Mouse (Mus musculus) gastrocnemius, adult 8-10 months (tissue): ENCODE results near the gene Negr1. TPM values are rescaled to one million over a fixed set of nuclear protein-coding genes. Genes with fewer than 3 reads are reported as not detected.

Experiments used
- DNase-seq, 2 experiments: peaks; one replicate each; pipeline ENCODE4 v3.0.0; 2022; ENCODE audit warnings: low spot score in 2 of 2
- total RNA-seq, 4 experiments: library from RNA; stranded (reverse); gene quantifications; 2 replicates each; pipeline ENCODE4 v1.2.4; 2022

The Negr1 gene
- total RNA-seq, 4 experiments from 2014 or later, result 0.22 to 1.2 (median 0.47) TPM

GRCm38 (mm10) chr3:156796061-156796691 is 234.6 kb downstream of the Negr1 start:
- DNase-seq, result no peak

- DNase-seq, result no peak
Measured at GRCm38 (mm10) chr3:156799228-156799627, 237.6 kb downstream of the Negr1 start.

GRCm38 (mm10) chr3:156809836-156810235 is 248.2 kb downstream of the Negr1 start:
- no peak for DNase-seq

- DNase-seq, result no peak
Measured at GRCm38 (mm10) chr3:156816938-156817337, 255.3 kb downstream of the Negr1 start.

GRCm38 (mm10) chr3:156817452-156817851 is 255.9 kb downstream of the Negr1 start:
- DNase-seq, result no peak

GRCm38 (mm10) chr3:156823039-156823438 is 261.4 kb downstream of the Negr1 start:
- no peak for DNase-seq

GRCm38 (mm10) chr3:156833920-156834319 is 272.3 kb downstream of the Negr1 start:
- DNase-seq, result no peak

- DNase-seq, result no peak
Measured at GRCm38 (mm10) chr3:156838550-156838949, 277.0 kb downstream of the Negr1 start.

- DNase-seq, result no peak
Measured at GRCm38 (mm10) chr3:156848385-156848784, 286.8 kb downstream of the Negr1 start.

- DNase-seq, result no peak
Measured at GRCm38 (mm10) chr3:156851921-156852320, 290.3 kb downstream of the Negr1 start.

- DNase-seq, result no peak
Measured at GRCm38 (mm10) chr3:156870239-156870921, 308.8 kb downstream of the Negr1 start.

- DNase-seq, result no peak
Measured at GRCm38 (mm10) chr3:156870922-156871257, 309.3 kb downstream of the Negr1 start.

- no peak for DNase-seq
Measured at GRCm38 (mm10) chr3:156871641-156872196, 310.1 kb downstream of the Negr1 start.

GRCm38 (mm10) chr3:156876551-156876950 is 315.0 kb downstream of the Negr1 start:
- DNase-seq, result no peak

- DNase-seq, result no peak
Measured at GRCm38 (mm10) chr3:156882129-156882528, 320.5 kb downstream of the Negr1 start.

GRCm38 (mm10) chr3:156883873-156884272 is 322.3 kb downstream of the Negr1 start:
- DNase-seq, result no peak

- no peak for DNase-seq
Measured at GRCm38 (mm10) chr3:156885689-156886088, 324.1 kb downstream of the Negr1 start.

- DNase-seq, result no peak
Measured at GRCm38 (mm10) chr3:156886915-156887314, 325.3 kb downstream of the Negr1 start.

- no peak for DNase-seq
Measured at GRCm38 (mm10) chr3:156890986-156891385, 329.4 kb downstream of the Negr1 start.

GRCm38 (mm10) chr3:156895322-156895721 is 333.7 kb downstream of the Negr1 start:
- no peak for DNase-seq

- no peak for DNase-seq
Measured at GRCm38 (mm10) chr3:156896106-156896505, 334.5 kb downstream of the Negr1 start.

- DNase-seq, result no peak
Measured at GRCm38 (mm10) chr3:156896552-156896951, 335.0 kb downstream of the Negr1 start.

GRCm38 (mm10) chr3:156901140-156901539 is 339.5 kb downstream of the Negr1 start:
- no peak for DNase-seq
